Mouse (Mus musculus) lung, postnatal 0 days (tissue): Measurements from ENCODE around the gene 1500011B03Rik.

Source experiments
- CTCF ChIP-seq: IDR thresholded peaks from 2 replicates; pipeline ENCODE4 v1.5.1; 2016; ENCODE audit warnings: antibody characterized with exemption, mild to moderate bottlenecking
- EP300 ChIP-seq: IDR thresholded peaks from 2 replicates; pipeline ENCODE4 v1.6.1; 2016; ENCODE audit warnings: antibody characterized with exemption, mild to moderate bottlenecking, control low read depth

DNA sequence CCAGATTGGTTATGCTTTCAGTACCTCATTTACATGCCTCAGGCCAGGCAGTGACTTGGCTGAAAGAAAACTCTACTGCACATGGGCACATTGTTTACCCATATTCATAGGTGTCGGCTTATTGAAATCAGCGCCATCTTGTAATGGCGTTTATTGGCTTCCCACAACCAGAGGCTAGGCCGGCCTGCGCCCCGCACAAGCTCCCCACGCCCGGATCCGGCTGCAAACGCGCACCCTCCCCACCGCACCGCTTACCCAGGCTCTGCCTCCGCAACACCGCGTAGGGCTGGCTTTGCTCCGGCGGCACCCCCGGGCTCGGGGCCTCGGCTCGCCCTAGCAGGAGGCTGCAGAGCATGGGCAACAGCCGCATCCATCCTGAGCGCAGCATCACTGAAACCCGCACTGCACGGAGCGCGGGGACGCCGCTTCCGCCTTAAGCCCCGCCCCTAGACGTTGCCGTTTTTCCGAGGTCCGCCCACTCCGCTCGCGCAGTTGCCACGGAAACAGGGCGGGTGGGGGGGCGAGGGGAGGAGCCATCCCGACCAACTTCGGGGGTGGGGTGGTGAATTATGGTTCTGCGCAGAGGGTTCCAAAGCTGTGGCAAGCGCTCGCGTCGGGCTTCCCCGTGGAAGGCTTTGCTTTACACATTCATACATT lies 9.6 kb downstream of the 1500011B03Rik start:
- TF ChIP-seq EP300 (no peak), CTCF (no peak)
